Mouse (Mus musculus): Measurements from ENCODE around the gene Casp3.

DNA sequence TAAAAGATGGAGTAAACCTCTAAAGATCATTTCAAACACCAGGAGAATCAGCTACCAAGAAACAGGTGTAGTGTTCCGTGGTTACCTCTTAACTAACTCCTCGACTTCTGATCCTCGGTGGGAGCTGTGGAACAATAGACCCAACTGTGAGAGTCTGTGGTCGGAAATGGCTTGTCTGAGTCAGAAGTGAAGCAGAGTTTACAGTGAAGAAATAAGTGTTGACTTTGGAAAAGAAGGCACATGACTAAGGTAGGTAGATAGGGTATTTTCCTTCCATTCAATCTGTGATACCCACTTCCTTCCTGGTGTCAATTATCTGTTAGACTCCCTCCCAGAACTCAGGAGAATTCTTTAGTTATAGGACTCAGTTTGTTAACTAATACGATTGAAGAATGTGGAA lies 24.2 kb downstream of the Casp3 start:
- TF ChIP-seq CTCF (IDR thresholded peaks at IDR 0.05; ENCODE audit: low read depth, low read length) (no peak), POLR2A (IDR thresholded peaks at IDR 0.05; ENCODE audit: extremely low read depth, insufficient read depth, low read length) (no peak)

Data from liver, adult 2 months (tissue).